Mouse (Mus musculus) natural killer cell, adult 2 months (primary cell): ENCODE measurements around the gene Rybp.

Source experiments
- DNase-seq, 2 experiments: peaks; one replicate each; pipeline ENCODE4 v3.0.0; 2022; ENCODE audit warnings: low spot score in 2 of 2

Rybp gene

GRCm38 (mm10) chr6:100288016-100288729 is 888 bp upstream of the Rybp start:
- peak; percentile 2 for DNase-seq

GRCm38 (mm10) chr6:100286573-100287333 is 532 bp downstream of the Rybp start:
- DNase-seq, result peak; percentile 33 to 54

DNA sequence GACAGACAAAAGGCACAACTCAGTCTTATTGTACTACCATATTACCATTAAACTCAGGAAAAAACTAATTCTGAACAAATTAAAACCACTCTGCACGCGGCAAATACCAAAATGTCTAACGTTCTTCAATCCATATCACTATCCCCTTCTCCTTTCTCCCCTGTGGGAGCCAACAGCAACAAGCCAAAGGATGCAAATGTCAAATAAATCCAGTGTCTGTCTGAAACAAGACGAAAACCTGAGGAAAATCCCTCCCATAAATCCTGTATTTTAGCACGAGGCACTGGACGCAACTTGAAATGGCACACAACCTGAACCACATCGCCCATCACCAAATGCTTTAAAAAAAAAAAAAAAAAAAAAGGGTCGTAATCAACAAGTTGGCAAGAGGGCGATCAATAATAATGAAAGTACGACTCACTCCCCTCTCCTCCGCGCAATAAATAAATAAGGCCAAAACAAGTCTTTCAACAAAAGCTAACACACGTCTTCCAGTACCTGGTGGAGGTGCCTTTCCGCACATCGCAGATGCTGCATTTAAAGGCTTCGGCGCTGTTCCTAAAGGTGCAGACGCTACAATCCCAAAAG is 1.2 kb downstream of the Rybp start:
- no peak for DNase-seq

- DNase-seq, result no peak
Measured at GRCm38 (mm10) chr6:100278841-100279240, 8.4 kb downstream of the Rybp start.

GRCm38 (mm10) chr6:100276344-100276743 is 10.9 kb downstream of the Rybp start:
- no peak for DNase-seq

DNA sequence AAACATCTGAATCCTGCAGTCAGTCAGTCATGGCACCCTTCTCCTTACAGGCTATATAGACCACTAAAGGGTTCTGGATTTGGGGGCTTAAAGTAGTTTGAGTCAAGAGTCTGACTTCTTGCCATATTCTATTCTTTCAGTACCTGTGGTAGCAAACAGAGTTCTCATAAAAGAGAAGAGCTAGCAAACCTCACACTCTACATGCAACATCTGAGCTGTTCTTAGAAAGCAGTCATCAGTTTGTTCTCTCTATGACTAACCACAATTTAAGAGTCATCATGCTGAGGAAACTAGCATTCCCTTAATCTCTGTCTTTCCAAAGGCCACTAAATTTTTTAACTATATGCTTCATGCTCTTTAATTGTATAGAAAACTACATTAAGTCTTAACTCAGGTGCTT is 11.6 kb downstream of the Rybp start:
- DNase-seq, result no peak

GRCm38 (mm10) chr6:100273556-100273955 is 13.7 kb downstream of the Rybp start:
- DNase-seq, result no peak

GRCm38 (mm10) chr6:100271992-100272391 is 15.3 kb downstream of the Rybp start:
- no peak for DNase-seq

GRCm38 (mm10) chr6:100270765-100271164 is 16.5 kb downstream of the Rybp start:
- no peak for DNase-seq

DNA sequence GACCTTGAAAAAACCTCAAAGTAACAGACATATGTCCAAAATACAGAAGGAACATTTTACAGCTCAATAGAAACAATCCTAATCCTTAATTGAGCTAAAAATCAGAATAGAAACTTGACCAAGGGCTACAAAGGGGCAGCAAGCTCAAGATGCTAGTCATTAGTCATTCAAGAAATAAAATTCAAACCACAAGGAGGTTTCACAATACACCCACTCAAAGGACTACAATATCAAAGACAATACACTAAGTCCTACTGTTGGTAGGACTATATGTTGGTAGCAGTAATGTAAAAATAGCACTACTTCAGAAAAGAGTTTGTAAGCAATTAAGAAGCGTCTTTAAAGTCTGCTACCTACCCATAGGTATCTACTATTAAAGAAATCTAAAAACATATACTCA is 27.7 kb downstream of the Rybp start:
- no peak for DNase-seq

- DNase-seq, result no peak
Measured at GRCm38 (mm10) chr6:100258278-100258677, 29.0 kb downstream of the Rybp start.

DNA sequence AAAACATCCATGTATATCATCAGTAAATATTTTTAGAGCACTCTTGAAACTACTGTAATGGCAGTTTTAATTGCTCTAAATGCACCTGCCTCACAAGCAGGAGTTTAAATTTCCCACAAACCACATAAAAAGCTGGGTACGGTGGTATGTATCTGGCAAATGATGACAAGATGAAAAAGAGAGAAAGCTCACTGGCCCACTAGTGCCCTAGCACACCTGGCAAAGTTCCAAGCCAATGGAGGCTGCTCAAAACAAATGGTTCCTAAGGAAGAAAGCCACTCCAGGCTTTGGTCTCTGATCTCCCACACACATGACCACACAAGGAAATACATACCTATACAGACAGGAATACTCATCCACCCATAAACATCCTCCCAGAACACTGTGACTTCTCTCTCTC is 31.9 kb downstream of the Rybp start:
- no peak for DNase-seq

DNA sequence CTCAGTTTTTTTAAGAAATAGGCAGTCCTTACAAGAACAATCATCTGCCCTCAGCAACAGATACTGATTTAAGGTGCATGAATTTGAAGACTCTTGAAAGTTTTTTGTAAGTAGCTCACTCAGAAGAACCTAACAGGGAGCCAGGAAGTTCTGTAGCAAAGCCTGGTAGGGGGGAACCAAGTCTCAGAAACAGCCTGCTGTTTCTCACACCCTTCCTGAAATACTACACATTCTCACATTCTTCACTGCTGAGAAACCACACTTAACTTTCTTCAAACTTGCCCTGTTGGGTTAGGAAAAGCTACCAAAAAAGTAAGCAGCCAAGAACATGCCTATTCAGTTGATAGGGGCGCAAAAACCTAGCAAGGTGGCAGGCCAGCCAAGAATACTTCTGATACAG is 32.6 kb downstream of the Rybp start:
- DNase-seq, result no peak

- DNase-seq, result no peak
Measured at GRCm38 (mm10) chr6:100244474-100244873, 42.8 kb downstream of the Rybp start.

DNA sequence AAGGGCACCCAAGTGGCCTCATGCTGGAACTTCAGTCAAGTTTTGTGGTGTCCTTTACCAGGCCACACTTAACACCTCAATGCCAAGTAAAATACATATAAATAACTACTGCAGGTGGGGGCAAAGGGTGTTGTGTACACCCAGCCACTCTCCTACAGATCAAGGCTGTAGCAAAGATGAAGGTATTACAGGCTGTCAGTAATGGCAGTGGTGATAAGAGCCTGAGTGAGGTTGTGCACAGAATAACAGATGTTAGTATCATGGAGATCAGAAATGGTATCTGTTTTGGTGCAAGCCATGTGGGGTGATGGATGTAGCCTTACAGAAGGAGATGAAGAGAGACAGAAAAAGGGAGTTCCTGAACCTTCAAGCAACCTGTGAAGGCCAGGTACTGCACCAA is 52.2 kb downstream of the Rybp start:
- no peak for DNase-seq

- no peak for DNase-seq
Measured at GRCm38 (mm10) chr6:100233522-100233921, 53.8 kb downstream of the Rybp start.

DNA sequence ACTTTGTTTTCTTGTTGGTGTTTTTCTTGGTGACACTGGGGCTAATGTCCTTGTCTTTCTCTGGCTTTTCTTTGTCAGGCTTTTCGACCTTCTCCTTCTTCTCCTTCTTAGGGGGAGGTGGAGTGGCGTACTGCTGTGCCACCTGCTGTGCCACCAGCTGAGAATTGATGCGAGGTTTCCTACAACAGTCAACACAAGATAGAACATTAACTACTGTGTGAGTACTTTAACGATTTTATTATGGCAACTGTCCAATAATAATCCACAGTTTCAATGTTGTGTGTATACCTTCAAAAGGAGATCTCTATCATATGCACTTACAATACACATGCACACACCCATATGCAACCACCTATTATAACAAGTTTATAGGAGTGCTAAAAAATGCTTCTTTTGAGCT is 54.2 kb downstream of the Rybp start:
- DNase-seq, result no peak

DNA sequence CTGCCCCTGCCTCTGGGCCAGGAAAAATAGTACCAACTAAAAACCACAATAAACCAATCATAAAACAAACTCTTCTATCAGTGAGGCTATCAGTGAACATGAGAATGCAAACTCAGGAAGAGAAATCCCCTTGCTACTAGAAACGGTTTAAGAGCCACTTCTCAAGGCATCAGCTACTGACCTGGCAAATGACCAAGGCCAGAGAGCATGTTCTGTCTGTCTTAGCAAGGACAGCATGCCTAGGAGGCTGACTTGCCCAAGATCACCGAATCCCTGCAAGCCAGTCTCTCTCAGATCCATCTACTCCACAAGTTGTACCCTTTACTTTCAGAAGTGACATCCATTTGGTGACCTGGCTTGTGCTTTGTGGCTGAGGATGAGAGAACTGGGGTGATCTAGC is 61.1 kb downstream of the Rybp start:
- DNase-seq, result no peak

- no peak for DNase-seq
Measured at GRCm38 (mm10) chr6:100223932-100224331, 63.4 kb downstream of the Rybp start.

DNA sequence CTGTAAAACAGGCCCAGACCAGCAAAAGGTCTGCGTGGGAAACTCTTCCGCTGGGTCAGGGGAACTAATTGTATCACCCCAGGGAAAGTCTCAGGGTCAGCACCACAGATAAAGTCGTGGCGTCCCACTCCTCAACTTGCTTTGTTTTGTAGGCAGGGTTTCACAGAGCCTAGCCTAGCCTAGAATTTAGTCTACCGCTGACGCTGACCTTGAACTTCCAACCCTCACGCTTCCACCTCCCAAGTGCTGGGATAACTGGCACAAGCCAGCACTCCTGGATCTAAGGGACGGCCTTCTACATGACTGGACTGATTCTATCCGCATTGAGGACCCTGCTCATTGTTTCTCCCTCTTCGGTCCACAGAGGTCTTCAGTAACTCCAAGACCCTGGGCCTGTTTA is 63.9 kb downstream of the Rybp start:
- DNase-seq, result no peak

GRCm38 (mm10) chr6:100222927-100223326 is 64.4 kb downstream of the Rybp start:
- DNase-seq, result no peak

- no peak for DNase-seq
Measured at GRCm38 (mm10) chr6:100221803-100222202, 65.5 kb downstream of the Rybp start.
